Mouse (Mus musculus) kidney, adult 18-20 months (tissue): Measurements from ENCODE around the gene Myo3b.
"Not testable (repeated sequence)": the region's sequence is repeated elsewhere in the genome, so short reads cannot be mapped to it uniquely, and the experiment has no call there.

Experiments
- DNase-seq: peaks from one replicate; pipeline ENCODE4 v3.0.0; 2021

Gene Myo3b

GRCm38 (mm10) chr2:70202578-70203167, 163.7 kb downstream of the Myo3b start:
- DNase-seq = no peak

DNA sequence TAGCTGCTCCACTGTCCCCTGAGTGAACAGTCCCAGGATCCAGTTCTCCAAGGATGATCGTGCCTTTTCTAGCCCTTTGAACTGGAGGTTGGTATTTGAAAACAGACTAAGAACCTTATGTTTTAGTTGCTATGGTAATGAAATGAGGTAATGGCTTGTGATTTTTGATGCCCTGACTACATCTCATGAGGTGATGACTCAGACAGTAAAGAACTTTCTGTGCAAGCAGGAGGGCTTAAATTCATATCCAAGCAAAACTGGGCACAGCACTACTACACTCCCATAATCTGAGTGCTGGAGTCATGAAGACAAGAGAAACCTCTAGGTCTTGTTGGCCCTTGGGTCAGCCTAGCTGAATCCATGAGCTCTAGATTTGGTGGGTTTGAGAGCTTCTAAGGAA, 169.5 kb downstream of the Myo3b start:
- no peak for DNase-seq

GRCm38 (mm10) chr2:70209790-70210189, 170.9 kb downstream of the Myo3b start:
- no peak for DNase-seq

DNA sequence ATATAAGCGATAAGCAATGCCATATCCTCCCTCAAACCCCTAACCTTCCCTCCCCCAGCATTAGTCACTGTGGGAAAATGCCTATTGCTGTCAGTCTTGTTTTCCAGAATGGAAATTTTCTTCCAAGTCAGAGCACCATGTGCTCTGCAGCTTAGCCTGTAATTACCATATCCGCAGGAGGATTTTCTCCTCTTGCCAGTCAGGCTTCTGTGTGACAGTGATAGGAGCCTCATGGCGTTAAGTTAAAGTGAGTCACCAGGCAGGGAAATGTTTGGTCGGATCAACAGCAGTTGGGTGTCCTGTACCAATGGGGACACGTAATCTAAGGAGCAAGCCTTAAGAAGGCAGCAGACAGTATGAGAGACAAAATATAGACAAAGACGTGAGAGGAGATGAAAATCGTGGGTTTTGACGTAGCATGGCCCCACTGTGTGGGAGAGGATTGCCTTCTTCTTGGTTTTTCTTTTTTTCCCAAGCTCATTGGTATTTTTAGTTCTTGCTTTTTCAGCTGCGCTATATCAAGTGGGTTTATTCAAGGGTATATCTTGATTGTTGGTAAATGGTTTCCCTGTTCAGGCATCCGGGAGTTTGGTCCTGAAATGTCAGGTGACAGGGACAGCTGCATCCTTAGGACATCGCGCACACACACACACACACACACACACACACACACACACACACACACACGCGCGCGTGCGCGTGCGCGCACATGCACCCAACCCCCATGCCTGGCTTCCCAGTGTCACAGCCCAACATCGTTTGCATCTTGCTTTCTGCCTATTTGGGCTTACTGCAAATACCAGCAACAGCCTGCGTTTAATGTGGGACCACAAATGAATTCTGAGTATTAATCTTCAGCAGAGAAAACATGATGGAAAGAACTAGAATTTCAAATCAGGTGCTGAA, 171.8 kb downstream of the Myo3b start:
- no peak for DNase-seq

DNA sequence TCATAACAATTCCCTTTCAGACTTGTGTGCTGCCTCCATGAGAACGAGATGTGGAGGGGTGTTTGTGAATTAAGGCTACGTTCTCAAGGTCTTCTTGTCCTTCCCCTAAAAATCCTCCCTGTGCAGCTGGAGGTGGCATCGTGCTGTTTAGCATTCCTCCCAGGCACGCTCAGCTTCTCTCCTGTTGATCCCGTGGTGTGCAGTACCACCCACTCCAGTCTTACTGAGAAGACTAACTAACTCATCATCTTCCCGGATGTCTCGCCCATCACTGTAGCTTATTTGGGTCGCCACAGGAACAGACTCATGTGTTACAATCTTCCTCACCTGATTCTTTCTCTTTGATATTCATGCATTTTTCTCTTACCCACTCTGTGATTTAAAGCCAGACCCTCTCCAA, 175.5 kb downstream of the Myo3b start:
- no peak for DNase-seq

DNA sequence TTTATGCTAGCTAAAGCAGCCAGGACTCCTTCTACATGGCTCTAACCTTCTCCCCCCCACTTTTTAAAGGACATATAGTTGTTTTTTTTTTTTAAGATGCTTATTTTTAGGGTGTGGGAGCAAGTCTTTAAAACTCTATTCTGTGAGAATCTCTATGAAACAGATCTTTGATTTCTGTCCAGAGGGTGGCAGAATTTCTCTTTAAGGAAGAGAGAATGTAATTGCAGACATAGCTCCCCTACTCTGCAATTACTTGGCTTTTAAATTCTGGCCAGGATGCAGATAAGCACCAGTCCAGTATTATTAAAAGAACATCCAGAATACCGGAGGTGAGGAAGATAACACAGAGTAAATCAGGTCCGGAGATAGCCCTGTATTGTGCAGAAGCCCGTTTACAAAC, 178.9 kb downstream of the Myo3b start:
- DNase-seq = no peak

DNA sequence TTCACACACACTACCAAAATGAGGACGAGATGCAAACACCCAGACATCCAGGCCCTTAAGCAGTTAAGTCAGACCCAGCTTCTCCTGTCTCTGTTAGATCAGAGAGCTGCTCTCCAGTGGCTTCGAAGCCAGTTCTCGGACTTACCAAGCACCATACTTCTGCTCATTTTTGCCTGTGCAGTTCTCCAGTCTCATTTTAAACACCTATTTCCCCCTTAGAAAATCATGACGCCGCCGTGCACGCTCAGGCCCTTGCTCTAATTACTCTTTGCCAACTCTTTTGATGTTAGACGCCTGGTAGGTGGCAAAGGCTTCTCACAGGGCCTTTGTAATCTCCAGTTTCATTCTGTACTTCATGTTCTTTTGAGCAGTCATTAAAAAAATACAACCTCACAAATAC, 179.5 kb downstream of the Myo3b start:
- DNase-seq = no peak

- DNase-seq = no peak
These were observed 187.8 kb downstream of the Myo3b start for GRCm38 (mm10) chr2:70226679-70227078.

DNA sequence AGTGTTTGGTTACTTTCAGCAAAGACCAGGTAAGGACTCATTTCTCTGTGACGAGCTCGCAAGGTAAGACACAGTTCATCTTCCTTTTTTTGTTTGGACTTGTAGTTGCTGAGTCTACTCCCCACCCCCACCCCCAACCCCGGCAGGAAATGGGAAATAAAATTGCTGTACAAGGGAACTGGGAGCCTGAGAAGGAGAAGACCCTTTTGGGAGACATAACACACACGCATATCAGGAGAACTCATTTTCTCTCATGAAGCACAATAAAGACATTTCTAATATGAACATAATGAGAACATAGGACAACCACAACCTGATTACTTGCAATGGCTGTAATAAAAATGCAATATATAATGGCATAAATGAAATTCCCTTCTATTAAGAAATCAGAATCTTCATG, 195.5 kb downstream of the Myo3b start:
- not testable (repeated sequence) for DNase-seq

GRCm38 (mm10) chr2:70245981-70246380, 207.1 kb downstream of the Myo3b start:
- DNase-seq = no peak

GRCm38 (mm10) chr2:70248616-70249015, 209.7 kb downstream of the Myo3b start:
- peak; percentile 17 for DNase-seq

- DNase-seq = no peak
These were observed 210.9 kb downstream of the Myo3b start for GRCm38 (mm10) chr2:70249872-70250271.

GRCm38 (mm10) chr2:70251256-70251655, 212.3 kb downstream of the Myo3b start:
- no peak for DNase-seq

GRCm38 (mm10) chr2:70259357-70260000, 220.6 kb downstream of the Myo3b start:
- DNase-seq = no peak

GRCm38 (mm10) chr2:70260646-70261195, 221.8 kb downstream of the Myo3b start:
- no peak for DNase-seq

- no peak for DNase-seq
These were observed 223.0 kb downstream of the Myo3b start for GRCm38 (mm10) chr2:70261703-70262564.

DNA sequence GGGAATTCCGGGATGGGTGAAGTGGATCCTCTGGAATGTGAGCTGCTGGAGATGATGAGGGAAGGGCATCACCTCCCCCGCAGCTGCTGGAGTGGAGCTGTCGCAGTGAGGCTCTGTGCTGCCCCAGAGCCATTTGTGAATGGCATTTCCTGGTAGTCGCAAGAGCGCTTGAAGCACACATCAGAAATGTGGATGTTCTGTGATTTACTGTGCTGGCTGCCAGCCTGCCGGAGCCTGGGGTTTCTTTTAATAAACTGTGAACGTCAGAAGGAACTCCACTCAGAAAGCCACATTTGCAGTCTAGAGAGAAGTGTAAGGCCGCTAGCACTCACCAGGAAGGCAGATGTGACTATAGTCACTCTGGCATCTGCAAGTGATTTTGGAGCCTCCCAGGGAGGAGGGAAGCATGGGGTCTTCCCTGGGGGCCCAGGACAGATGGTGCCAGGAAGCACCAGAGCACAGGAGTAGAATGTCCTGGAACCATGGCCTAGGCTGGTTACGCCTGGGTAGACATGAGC, 223.7 kb downstream of the Myo3b start:
- no peak for DNase-seq

- peak; percentile 33 for DNase-seq
These were observed 239.7 kb downstream of the Myo3b start for GRCm38 (mm10) chr2:70278425-70279277.

- DNase-seq = no peak
These were observed 245.2 kb downstream of the Myo3b start for GRCm38 (mm10) chr2:70284109-70284508.

DNA sequence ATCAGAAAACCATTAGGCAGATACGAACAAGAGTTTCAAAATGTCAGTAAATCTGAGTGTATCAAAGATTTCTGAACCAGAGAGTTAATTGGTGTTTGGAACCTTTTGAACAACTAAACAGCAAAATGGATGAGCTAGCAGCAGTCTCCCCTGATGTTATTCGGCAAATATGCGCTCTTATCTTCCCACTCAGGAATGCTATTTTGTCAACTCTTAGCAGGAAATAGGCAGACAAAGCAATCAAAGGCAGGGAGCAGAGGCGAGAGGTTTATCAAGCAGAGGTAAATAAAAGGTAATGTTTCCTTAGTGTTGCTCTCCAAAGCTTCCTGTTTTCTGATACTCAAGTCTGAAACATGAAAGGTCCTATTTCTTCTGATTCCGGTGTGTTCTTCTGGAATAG, 252.1 kb downstream of the Myo3b start:
- no peak for DNase-seq

DNA sequence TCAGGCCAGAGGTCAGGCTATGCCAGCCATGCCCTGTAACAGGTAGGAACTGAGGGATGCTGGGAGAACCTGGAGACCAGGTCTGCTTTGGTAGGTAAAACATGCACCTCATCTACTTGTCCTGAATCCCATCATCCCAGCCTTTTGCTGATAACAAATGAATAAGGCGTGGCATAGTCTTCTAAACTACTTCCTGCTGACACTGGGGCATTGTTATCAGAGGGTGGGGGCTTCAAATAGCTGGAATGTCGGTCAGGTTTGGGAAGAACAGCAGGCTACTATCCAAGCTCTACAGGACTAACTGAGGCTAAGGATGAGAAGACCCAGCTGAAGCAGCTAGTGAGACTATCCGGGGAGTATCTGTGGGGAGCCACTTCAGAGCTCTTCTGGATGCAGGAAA, 253.8 kb downstream of the Myo3b start:
- no peak for DNase-seq
